Mouse (Mus musculus) gastrocnemius, adult 2 months (tissue): Measurements from ENCODE around the gene Xpo5. TPM values are rescaled to one million over a fixed set of nuclear protein-coding genes. Genes with fewer than 3 reads are reported as not detected.
A peak's percentile ranks its signal among the peaks of the same experiment; 100 is the strongest.

ENCODE experiments used
- DNase-seq: peaks from one replicate; pipeline ENCODE4 v3.0.0; 2022
- H3K27ac ChIP-seq: fragments of 200-600 bp; 2 replicates; pipeline ENCODE4 v1.8.1; 2022; ENCODE audit warnings: mild to moderate bottlenecking
- H3K4me3 ChIP-seq: fragments of 200-600 bp; 2 replicates; pipeline ENCODE4 v1.8.1; 2022; ENCODE audit warnings: mild to moderate bottlenecking, moderate library complexity
- CTCF ChIP-seq: fragments of 200-600 bp; IDR thresholded peaks from 2 replicates; pipeline ENCODE4 v1.8.1; 2022; ENCODE audit warnings: antibody characterized with exemption, mild to moderate bottlenecking, moderate library complexity
- intact Hi-C: fragments of 180-260 bp; cut with DNase I; formaldehyde crosslinking; loops from one replicate; pipeline ENCODE4 v1.15.1; 2025
- total RNA-seq, 2 experiments: library from RNA; stranded (reverse); gene quantifications; 2 replicates each; pipeline ENCODE4 v1.2.3; 2021

Gene Xpo5
- total RNA-seq, 2 experiments from 2014 or later, result 10.8 to 12.2 TPM

- no peak for DNase-seq
- no peak overlapping the region for H3K4me3 ChIP-seq
- no peak overlapping the region for H3K27ac ChIP-seq
- intact Hi-C loops, result no loop called here
- TF ChIP-seq CTCF, result no peak
These were observed 8.0 kb downstream of the Xpo5 start for GRCm38 (mm10) chr17:46210550-46210949.

DNA sequence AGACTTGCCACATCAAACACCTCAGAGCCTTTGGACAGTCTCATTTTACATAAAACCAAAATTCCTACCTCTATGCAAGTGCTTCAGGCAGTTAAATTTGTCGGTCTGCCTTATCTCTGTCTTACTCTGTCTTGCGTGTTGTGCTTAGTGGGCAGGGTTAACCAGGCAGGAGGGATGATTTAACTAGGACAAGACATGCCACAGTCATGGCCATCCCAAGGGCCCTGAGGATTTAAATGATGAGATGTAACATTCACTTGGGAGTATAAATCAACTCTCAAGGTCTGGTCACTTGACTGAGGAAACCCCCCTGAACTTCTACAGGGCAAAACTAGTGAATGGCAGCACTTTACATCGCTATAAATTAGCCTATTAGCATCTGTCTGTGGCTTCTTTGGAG, 19.0 kb downstream of the Xpo5 start:
- no peak overlapping the region for H3K27ac ChIP-seq
- no peak for DNase-seq
- no peak overlapping the region for H3K4me3 ChIP-seq
- TF ChIP-seq CTCF, result no peak
- intact Hi-C loops, result no loop called here

- no peak for TF ChIP-seq CTCF
- no peak overlapping the region for H3K4me3 ChIP-seq
- DNase-seq, result no peak
- intact Hi-C loops, result no loop called here
- no peak overlapping the region for H3K27ac ChIP-seq
These were observed 25.0 kb downstream of the Xpo5 start for GRCm38 (mm10) chr17:46227576-46227975.

DNA sequence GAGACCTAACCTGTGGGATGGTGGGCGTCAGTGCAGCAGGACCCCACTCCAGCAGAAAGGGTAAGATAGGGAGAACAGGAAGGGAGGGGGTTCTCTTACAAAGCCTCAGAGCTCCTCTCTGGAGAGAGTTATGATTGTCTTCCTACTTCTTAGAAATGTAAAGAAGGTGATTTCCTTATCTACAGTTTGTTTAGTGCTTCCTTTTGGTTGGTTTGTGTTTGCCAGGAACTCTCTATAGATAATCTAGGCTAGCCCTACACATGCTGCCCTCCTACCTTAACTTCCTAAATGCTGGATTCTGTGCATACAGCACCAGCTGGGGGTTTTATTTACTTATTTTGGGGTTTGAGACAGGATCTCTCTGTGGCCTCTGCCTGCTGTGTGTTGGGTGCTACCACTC, 33.5 kb downstream of the Xpo5 start:
- intact Hi-C loops, result no loop called here

DNA sequence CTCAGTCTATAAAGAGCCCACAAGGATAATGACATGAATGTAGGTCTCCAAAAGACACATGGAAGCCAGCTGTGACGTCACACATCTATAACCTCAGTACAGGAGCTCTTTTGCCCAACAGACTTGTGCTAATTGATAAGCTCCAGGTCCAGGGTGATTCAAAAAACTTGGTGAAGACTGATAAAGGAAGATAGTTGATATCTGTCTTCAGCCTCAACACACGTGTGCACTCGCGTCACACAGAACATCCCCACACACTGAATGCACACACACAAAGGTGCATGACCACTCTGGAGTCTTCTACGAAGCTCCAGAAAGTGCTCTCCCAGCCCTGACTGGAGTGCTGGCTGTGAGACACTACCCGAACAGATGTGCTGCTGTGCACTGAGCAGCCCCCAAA, 34.5 kb downstream of the Xpo5 start:
- DNase-seq, result no peak
- no peak for TF ChIP-seq CTCF
- intact Hi-C loops, result no loop called here

More for the DNA sequence above, 33.5 kb downstream of the Xpo5 start:
- DNase-seq, result no peak
- no peak overlapping the region for H3K4me3 ChIP-seq
- H3K27ac ChIP-seq, result no peak overlapping the region
- TF ChIP-seq CTCF, result no peak

GRCm38 (mm10) chr17:46237480-46237879, 34.9 kb downstream of the Xpo5 start:
- intact Hi-C loops, result no loop called here
- TF ChIP-seq CTCF, result no peak
- H3K4me3 ChIP-seq, result no peak overlapping the region
- no peak for DNase-seq
- no peak overlapping the region for H3K27ac ChIP-seq

More for the DNA sequence above, 34.5 kb downstream of the Xpo5 start:
- H3K27ac ChIP-seq, result no peak overlapping the region
- H3K4me3 ChIP-seq, result no peak overlapping the region

- H3K4me3 ChIP-seq, result no peak overlapping the region
- intact Hi-C loops, result no loop called here
- TF ChIP-seq CTCF, result no peak
- H3K27ac ChIP-seq, result no peak overlapping the region
- DNase-seq, result no peak
These were observed 37.0 kb downstream of the Xpo5 start for GRCm38 (mm10) chr17:46239516-46240114.

DNA sequence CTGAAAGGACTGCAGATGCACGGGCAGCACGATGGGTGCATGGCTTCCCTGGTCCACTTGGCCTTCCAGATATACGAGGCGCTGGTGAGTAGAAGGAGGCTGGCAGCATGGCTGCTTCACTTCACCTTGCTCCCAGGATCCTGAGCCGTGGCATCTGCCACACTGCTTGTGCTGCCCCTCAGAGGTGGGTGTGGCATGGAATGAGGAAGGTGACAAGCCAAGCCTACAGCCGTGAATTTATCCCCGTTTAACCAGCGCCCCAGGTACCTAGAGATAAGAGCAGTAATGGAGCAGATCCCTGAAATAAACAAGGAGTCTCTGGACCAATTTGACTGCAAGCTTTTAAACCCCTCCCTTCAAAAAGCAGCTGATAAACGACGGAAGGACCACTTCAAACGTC, 38.9 kb downstream of the Xpo5 start:
- H3K4me3 ChIP-seq, result no peak overlapping the region
- intact Hi-C loops, result no loop called here
- DNase-seq, result no peak
- TF ChIP-seq CTCF, result no peak
- no peak overlapping the region for H3K27ac ChIP-seq

DNA sequence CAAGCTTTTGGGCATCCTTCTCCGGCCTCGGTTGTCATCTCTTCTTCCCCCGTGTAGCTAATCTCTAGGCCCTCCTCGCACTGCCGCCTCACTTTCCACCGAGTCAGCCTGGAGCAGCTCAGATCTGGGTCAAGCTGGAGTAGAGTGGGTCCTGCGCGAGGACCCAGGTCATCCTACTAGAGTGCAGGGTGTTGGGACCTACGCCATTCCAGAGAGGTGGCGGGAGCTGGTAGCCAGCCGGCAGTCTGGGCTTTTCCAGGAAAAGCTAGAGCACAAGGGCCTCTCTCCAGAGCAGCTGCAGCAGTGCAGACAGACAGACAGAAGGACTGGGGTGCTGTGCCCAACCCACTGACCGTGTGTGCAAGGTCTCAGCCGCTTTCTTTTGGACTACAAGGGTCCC, 39.7 kb downstream of the Xpo5 start:
- intact Hi-C loops, result no loop called here
- TF ChIP-seq CTCF, result no peak
- no peak overlapping the region for H3K27ac ChIP-seq
- DNase-seq, result no peak
- no peak overlapping the region for H3K4me3 ChIP-seq

GRCm38 (mm10) chr17:46242993-46243392, 40.4 kb downstream of the Xpo5 start:
- intact Hi-C loops, result no loop called here
- TF ChIP-seq CTCF, result no peak
- DNase-seq, result no peak
- Histone ChIP-seq H3K27ac (no peak overlapping the region), H3K4me3 (no peak overlapping the region)

GRCm38 (mm10) chr17:46243624-46244023, 41.0 kb downstream of the Xpo5 start:
- no peak for TF ChIP-seq CTCF
- intact Hi-C loops, result no loop called here
- no peak for DNase-seq
- H3K27ac ChIP-seq, result no peak overlapping the region
- H3K4me3 ChIP-seq, result no peak overlapping the region

- intact Hi-C loops, result no loop called here
- no peak for DNase-seq
These were observed 42.0 kb downstream of the Xpo5 start for GRCm38 (mm10) chr17:46244579-46244978.

DNA sequence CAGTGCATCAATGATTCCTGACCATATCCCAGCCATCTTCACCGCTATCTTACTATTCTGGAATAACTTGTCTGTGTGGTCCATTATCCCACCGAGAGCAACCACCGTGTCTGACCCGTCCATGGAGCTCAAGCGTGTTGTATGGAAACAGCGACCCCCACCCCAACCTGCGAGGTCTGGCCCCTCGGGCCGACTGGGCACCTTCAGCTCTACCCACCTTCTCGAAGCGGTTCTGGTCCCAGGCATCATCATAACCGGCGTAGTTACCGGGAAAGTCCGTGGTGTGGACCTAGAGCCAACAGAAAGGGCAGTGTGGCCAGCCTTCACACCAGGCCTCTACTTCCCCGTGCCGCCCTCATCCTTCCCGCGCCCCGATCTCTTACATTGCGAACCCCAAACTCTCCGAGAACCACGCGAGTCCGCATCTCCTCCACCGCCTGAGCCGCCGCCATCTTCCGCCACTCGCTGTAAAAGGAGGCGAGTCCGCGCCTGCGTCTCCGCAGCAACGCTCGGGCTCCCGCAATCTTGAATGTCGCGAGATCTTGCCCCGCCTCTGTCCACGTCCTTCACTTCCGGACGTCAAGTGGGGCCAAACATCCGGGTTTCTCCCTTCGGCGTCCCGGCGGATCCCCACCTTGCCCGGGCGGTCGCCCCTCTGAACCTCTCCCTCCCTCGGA, 45.1 kb downstream of the Xpo5 start, which contains the start of the genes Polr1c and Yipf3:
TSS of gene Polr1c (minus strand) at position 543 of the 677 bp plus-strand sequence.
TSS of gene Yipf3 (plus strand) at position 569 of the 677 bp plus-strand sequence.
- Histone ChIP-seq H3K4me3 (peak within 1 kb of the TSS; percentile 99), H3K27ac (peak within 1 kb of the TSS; percentile 97)
- intact Hi-C loops, result loop anchor here (2.0 kb wide), 1 partner anchor 33 kb away; no protein-coding TSS in a partner anchor
- no peak for TF ChIP-seq CTCF
- DNase-seq, result peak; percentile 97

More at GRCm38 (mm10) chr17:46244579-46244978, 42.0 kb downstream of the Xpo5 start:
- no peak overlapping the region for H3K4me3 ChIP-seq
- H3K27ac ChIP-seq, result no peak overlapping the region
- TF ChIP-seq CTCF, result no peak

DNA sequence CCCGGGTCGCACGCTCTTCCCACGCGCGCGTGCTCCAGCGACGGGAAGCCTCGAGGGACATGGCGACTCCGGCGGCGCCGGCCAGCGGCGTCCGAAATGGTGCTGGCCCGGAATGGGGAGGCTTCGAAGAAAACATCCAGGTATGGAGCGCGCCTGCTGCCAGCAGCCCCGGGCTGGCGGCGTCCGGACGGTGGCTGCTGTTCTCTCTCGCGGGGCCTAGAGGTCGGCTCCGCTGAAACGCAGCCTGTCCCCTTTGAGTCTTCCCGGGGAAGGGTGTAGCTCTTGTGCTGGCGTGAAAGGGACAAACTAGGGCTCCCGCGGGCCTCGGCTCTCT, 45.6 kb downstream of the Xpo5 start:
- intact Hi-C loops, result no loop called here
- Histone ChIP-seq H3K27ac (peak overlapping the region; percentile 97), H3K4me3 (peak overlapping the region; percentile 99)
- TF ChIP-seq CTCF, result no peak
- DNase-seq, result no peak
